Mouse (Mus musculus) testis, adult 2 months (tissue): ENCODE data around the gene Ptpn1. TPM values are rescaled to one million over a fixed set of nuclear protein-coding genes. Genes with fewer than 3 reads are reported as not detected.

ENCODE experiments used
- H3K27ac ChIP-seq: fragments of 200-500 bp; 2 replicates; pipeline ENCODE4 v1.5.1; 2012; ENCODE audit warnings: low read depth, low read length; ENCODE audit not compliant: control insufficient read depth, insufficient read depth
- H3K27me3 ChIP-seq: fragments of 200-500 bp; 2 replicates; pipeline ENCODE4 v1.6.1; 2012; ENCODE audit warnings: mild to moderate bottlenecking, low read length, moderate library complexity; ENCODE audit not compliant: control insufficient read depth, insufficient read depth
- H3K36me3 ChIP-seq: fragments of 200-500 bp; 2 replicates; pipeline ENCODE4 v1.6.1; 2012; ENCODE audit warnings: mild to moderate bottlenecking, low read length; ENCODE audit not compliant: control insufficient read depth, insufficient read depth
- H3K4me1 ChIP-seq: fragments of 200-500 bp; 2 replicates; pipeline ENCODE4 v1.6.1; 2012; ENCODE audit warnings: low read length; ENCODE audit not compliant: control insufficient read depth, insufficient read depth
- H3K4me3 ChIP-seq: fragments of 200-500 bp; 2 replicates; pipeline ENCODE4 v1.5.1; 2012; ENCODE audit warnings: low read depth, mild to moderate bottlenecking, low read length, moderate library complexity, mixed read lengths; ENCODE audit not compliant: control insufficient read depth
- CTCF ChIP-seq: fragments of 200-500 bp; IDR thresholded peaks from 2 replicates; pipeline ENCODE4 v1.5.1; 2012; ENCODE audit warnings: low read depth, mild to moderate bottlenecking, inconsistent platforms, low read length, moderate library complexity; ENCODE audit not compliant: control insufficient read depth, insufficient read depth, insufficient replicate concordance
- POLR2A ChIP-seq: fragments of 200-500 bp; IDR thresholded peaks from 2 replicates; pipeline ENCODE4 v1.6.1; 2012; ENCODE audit warnings: low read depth, mild to moderate bottlenecking, inconsistent platforms, low read length, moderate library complexity; ENCODE audit not compliant: control insufficient read depth
- polyA plus RNA-seq: library from polyadenylated mRNA; depleted of rRNA; stranded (reverse); fragments of >200 nt; gene quantifications from 2 replicates; pipeline ENCODE4 v1.2.3, GENCODE M21; 2012

Ptpn1 gene
- polyA plus RNA-seq, 1 experiment, result 30.9 TPM

DNA sequence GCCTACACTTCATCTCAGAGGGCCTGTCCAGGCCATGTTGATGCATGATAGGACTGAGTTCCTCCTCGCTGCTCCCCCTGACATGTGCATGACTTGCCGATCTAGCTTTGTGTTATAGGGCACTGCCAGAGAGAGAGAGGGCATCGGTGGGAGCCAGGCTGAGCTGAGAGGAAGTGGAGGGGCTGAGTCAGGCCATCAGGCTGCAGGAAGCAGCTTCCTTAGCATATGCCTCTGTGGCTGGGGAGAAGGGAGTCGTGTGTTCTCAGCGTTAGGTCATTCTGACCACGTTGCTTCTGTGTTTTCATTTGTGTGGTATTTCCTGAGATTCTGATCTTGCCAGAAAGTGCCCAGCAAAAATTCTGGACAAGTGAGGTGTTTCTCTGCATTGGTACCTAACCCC, 17.4 kb downstream of the Ptpn1 start:
- H3K27ac ChIP-seq, result no peak overlapping the region
- peaks cover 2% of the 10 kb centered on the region for H3K4me1 ChIP-seq
- H3K4me3 ChIP-seq, result no peak overlapping the region
- no peaks in the 10 kb centered on the region for H3K27me3 ChIP-seq
- no peaks in the 10 kb centered on the region for H3K36me3 ChIP-seq
- TF ChIP-seq POLR2A (no peak), CTCF (no peak)

DNA sequence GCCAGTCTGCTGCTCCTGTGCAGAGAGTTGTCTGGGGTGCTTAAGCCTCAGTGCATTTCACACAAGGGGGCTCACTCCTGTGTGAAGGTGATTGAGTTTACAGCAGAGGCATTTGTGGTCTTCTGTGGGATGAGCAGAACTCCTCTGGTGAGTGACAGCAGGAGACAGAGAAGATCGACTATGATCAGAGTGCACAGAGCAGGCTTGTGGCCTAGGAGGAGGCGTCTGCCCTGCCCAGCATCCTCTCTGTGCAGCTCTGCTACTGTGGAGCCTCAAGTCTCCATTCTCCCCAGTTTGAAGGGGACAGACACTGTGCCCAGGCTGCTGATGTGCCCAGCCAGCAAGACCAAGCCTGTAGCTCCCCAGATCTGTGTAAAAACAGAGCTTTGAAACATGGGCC, 18.0 kb downstream of the Ptpn1 start:
- no peak overlapping the region for H3K27ac ChIP-seq

GRCm38 (mm10) chr2:167950681-167951080, 18.8 kb downstream of the Ptpn1 start:
- Histone ChIP-seq H3K4me3 (no peak overlapping the region), H3K27me3 (no peaks in the 10 kb centered on the region), H3K36me3 (no peaks in the 10 kb centered on the region), H3K4me1 (no peaks in the 10 kb centered on the region), H3K27ac (no peak overlapping the region)
- TF ChIP-seq CTCF, result no peak
- no peak for TF ChIP-seq POLR2A

More for the DNA sequence above, 18.0 kb downstream of the Ptpn1 start:
- Histone ChIP-seq H3K27me3 (no peaks in the 10 kb centered on the region), H3K4me3 (no peak overlapping the region), H3K4me1 (peaks cover 2% of the 10 kb centered on the region), H3K36me3 (no peaks in the 10 kb centered on the region)
- TF ChIP-seq CTCF (no peak), POLR2A (no peak)

GRCm38 (mm10) chr2:167951301-167952211, 19.7 kb downstream of the Ptpn1 start:
- no peaks in the 10 kb centered on the region for H3K36me3 ChIP-seq
- H3K27me3 ChIP-seq, result no peaks in the 10 kb centered on the region
- no peak overlapping the region for H3K4me3 ChIP-seq
- TF ChIP-seq POLR2A (no peak), CTCF (no peak)
- H3K27ac ChIP-seq, result no peak overlapping the region
- no peaks in the 10 kb centered on the region for H3K4me1 ChIP-seq

- Histone ChIP-seq H3K27ac (no peak overlapping the region), H3K4me3 (no peak overlapping the region), H3K4me1 (peaks cover 2% of the 10 kb centered on the region; the same call in 1 of the 2 replicates), H3K36me3 (no peaks in the 10 kb centered on the region; the same call in 1 of the 2 replicates), H3K27me3 (no peaks in the 10 kb centered on the region)
- TF ChIP-seq CTCF (no peak), POLR2A (no peak)
Measured at GRCm38 (mm10) chr2:167953819-167954218, 22.0 kb downstream of the Ptpn1 start.

- Histone ChIP-seq H3K4me1 (peaks cover 2% of the 10 kb centered on the region), H3K4me3 (no peak overlapping the region), H3K27me3 (no peaks in the 10 kb centered on the region), H3K27ac (no peak overlapping the region), H3K36me3 (no peaks in the 10 kb centered on the region; the same call in 1 of the 2 replicates)
- TF ChIP-seq POLR2A (no peak), CTCF (no peak)
Measured at GRCm38 (mm10) chr2:167954928-167955327, 23.1 kb downstream of the Ptpn1 start.

DNA sequence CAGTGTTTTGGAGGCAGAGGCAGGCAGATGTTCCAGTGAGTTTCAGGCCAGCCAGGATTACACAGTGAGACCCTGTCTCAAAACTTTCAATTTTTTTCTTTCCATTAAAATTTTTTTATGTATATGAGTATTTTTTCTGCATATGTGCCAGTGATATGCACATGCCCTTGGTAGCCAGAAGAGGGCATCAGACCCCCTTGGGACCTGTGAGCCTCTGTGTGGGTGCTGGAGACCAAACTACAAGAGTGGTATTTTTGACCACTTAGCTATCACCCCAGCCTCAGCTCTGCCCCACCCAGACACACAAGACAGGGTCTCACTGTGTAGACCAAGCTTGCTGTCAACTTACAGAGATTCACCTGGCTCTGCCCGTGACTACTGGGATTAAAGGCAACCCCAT, 25.7 kb downstream of the Ptpn1 start:
- Histone ChIP-seq H3K27me3 (no peaks in the 10 kb centered on the region), H3K27ac (no peak overlapping the region), H3K36me3 (no peaks in the 10 kb centered on the region; the same call in 1 of the 2 replicates), H3K4me3 (no peak overlapping the region), H3K4me1 (peaks cover 2% of the 10 kb centered on the region)
- no peak for TF ChIP-seq CTCF
- no peak for TF ChIP-seq POLR2A
